In genomic region chr1:106570870-106571269, GRCm38 (mm10) we compare ENCODE assay signal across 21 mouse cellular contexts.
A peak's percentile ranks its signal among the peaks of the same experiment; 100 is the strongest.
DNase-seq lines count a peak whose midpoint lies in the region; ATAC-seq and TF ChIP-seq lines count a peak whose summit lies in the region.
"Had no signal": no experiment of that assay in that cellular context is flagged by ENCODE, and none has a peak within 500 bp of the region (broad histone marks: within the 10 kb centered on the region; RNA-seq: fewer than 3 reads in every experiment).

No protein-coding gene starts in this region.

- no peak for TF ChIP-seq POLR2A in kidney, adult 2 months (IDR thresholded peaks at IDR 0.05; ENCODE audit: low read depth, low read length)

- ATAC-seq in kidney, embryonic 15.5 days (replicated peaks; ENCODE audit: low FRiP score), result no peak
- ATAC-seq in megakaryocyte, adult 5-6 weeks (ENCODE audit: poor library complexity, severe bottlenecking), result peak; percentile 70

- H3K27ac ChIP-seq in kidney, embryonic 15.5 days, result 0 out of 2 replicates have a peak overlapping the region, but pooled peaks have one; percentile 3
- H3K27ac ChIP-seq in kidney, adult 2 months (ENCODE audit: insufficient read depth, low read depth, low read length), result no peak overlapping the region
- H3K27ac ChIP-seq: forebrain, embryonic 13.5 days; hindbrain, embryonic 15.5 days; layer of hippocampus, adult 2 months; midbrain, embryonic 12.5 days; stomach, postnatal 0 days had no signal

- no peaks in the 10 kb centered on the region for H3K27me3 ChIP-seq in kidney, embryonic 15.5 days
- no peaks in the 10 kb centered on the region for H3K27me3 ChIP-seq in kidney, adult 2 months (replicated peaks; ENCODE audit: control insufficient read depth, insufficient read depth, low read length)
- H3K27me3 ChIP-seq: forebrain, embryonic 13.5 days; heart, embryonic 13.5 days; hindbrain, embryonic 15.5 days; midbrain, embryonic 12.5 days had no signal

- H3K4me1 ChIP-seq in kidney, embryonic 15.5 days, result peaks cover 37% of the 10 kb centered on the region
- 0 out of 2 replicates have a peak, but pooled peaks cover 2% of the 10 kb centered on the region for H3K4me1 ChIP-seq in kidney, adult 2 months (ENCODE audit: control insufficient read depth, insufficient read depth, low read length)
- H3K4me1 ChIP-seq: hindbrain, embryonic 15.5 days; midbrain, embryonic 12.5 days had no signal

- 90% methylated on average over 1 of the region's 1 CpGs for WGBS in kidney, embryonic 15.5 days
- WGBS in kidney, adult 2 months, result 97% methylated on average over 1 of the region's 1 CpGs

- H3K4me2 ChIP-seq in kidney, embryonic 15.5 days, result no peak overlapping the region
- H3K4me2 ChIP-seq: forebrain, embryonic 13.5 days; heart, embryonic 13.5 days; hindbrain, embryonic 15.5 days; midbrain, embryonic 12.5 days had no signal

- H3K36me3 ChIP-seq in kidney, embryonic 15.5 days, result no peaks in the 10 kb centered on the region
- H3K36me3 ChIP-seq in kidney, adult 2 months (ENCODE audit: control insufficient read depth, insufficient read depth, low read length), result no peaks in the 10 kb centered on the region
- H3K36me3 ChIP-seq: heart, embryonic 13.5 days; hindbrain, embryonic 15.5 days; midbrain, embryonic 12.5 days had no signal

- H3K4me3 ChIP-seq in kidney, embryonic 15.5 days (replicated peaks), result no peak overlapping the region
- H3K4me3 ChIP-seq in kidney, adult 2 months (ENCODE audit: insufficient read depth, low read depth, low read length), result no peak overlapping the region
- H3K4me3 ChIP-seq: forebrain, embryonic 13.5 days; heart, embryonic 13.5 days; hindbrain, embryonic 15.5 days; layer of hippocampus, adult 2 months; midbrain, embryonic 12.5 days had no signal

- no peaks in the 10 kb centered on the region for H3K9me3 ChIP-seq in kidney, embryonic 15.5 days (replicated peaks)
- H3K9me3 ChIP-seq: forebrain, embryonic 13.5 days; heart, embryonic 13.5 days; hindbrain, embryonic 15.5 days; midbrain, embryonic 12.5 days had no signal

- TF ChIP-seq CTCF in kidney, adult 2 months (conservative IDR thresholded peaks at IDR 0.05; ENCODE audit: insufficient read depth, insufficient read length, low read depth, low read length), result no peak

- no peak overlapping the region for H3K9ac ChIP-seq in kidney, embryonic 15.5 days
- H3K9ac ChIP-seq: forebrain, embryonic 13.5 days; heart, embryonic 13.5 days; hindbrain, embryonic 15.5 days; midbrain, embryonic 12.5 days had no signal

- no peak for DNase-seq in kidney, adult 2 months
- DNase-seq in spleen, postnatal 36 days (ENCODE audit: low spot score in 2 of 2), result peak; percentile 66 to 70
- DNase-seq in spleen, postnatal 14 days (ENCODE audit: low spot score in 2 of 2), result no peak
- DNase-seq in testis, postnatal 14 days (ENCODE audit: low spot score), result no peak
- no peak for DNase-seq in adrenal gland, adult 18-20 months (ENCODE audit: low spot score in 2 of 2)
- DNase-seq: adrenal gland, postnatal 25 days; cerebellum, adult 8-10 months; cerebellum, postnatal 36 days; heart, postnatal 4 days; kidney, adult 9 months; kidney, postnatal 25 days; lung, adult 18-20 months; right cerebral cortex, postnatal 25 days had no signal

Comparison
In these comparisons a context has a peak if more than half of its experiments do, and no peak if none do; other contexts are left out.
1. DNase-seq: peak in spleen, postnatal 36 days (2 of 2); none in kidney, adult 2 months (single experiment), spleen, postnatal 14 days (0 of 2), testis, postnatal 14 days (single experiment) and adrenal gland, adult 18-20 months (0 of 2).